Mouse (Mus musculus) heart, embryonic 13.5 days (tissue): ENCODE results near the gene Thap12. TPM values are rescaled to one million over a fixed set of nuclear protein-coding genes. Genes with fewer than 3 reads are reported as not detected.

Experiments used
- ATAC-seq: fragments of 200-750 bp; cut with Nextera tagmentation; 2 replicates; pipeline ENCODE4 v1.8.0; 2017; ENCODE audit warnings: moderate TSS enrichment; ENCODE audit not compliant: insufficient number of reproducible peaks, low FRiP score, low TSS enrichment; ENCODE audit errors: extremely low read depth
- H3K27ac ChIP-seq: fragments of 300-500 bp; sonication (generic); replicated peaks from 2 replicates; pipeline ENCODE4 v1.5.1; 2015; ENCODE audit warnings: moderate library complexity, mild to moderate bottlenecking, inconsistent platforms
- H3K27me3 ChIP-seq: fragments of 300-500 bp; sonication (generic); replicated peaks from 2 replicates; pipeline ENCODE4 v1.6.1; 2015; ENCODE audit warnings: mild to moderate bottlenecking, inconsistent platforms
- H3K36me3 ChIP-seq: fragments of 300-500 bp; sonication (generic); 2 replicates; pipeline ENCODE4 v1.6.1; 2015; ENCODE audit warnings: mild to moderate bottlenecking, inconsistent platforms
- H3K4me1 ChIP-seq: fragments of 300-500 bp; sonication (generic); 2 replicates; pipeline ENCODE4 v1.6.1; 2015; ENCODE audit warnings: inconsistent platforms
- H3K4me2 ChIP-seq: fragments of 300-500 bp; sonication (generic); 2 replicates; pipeline ENCODE4 v1.6.1; 2015; ENCODE audit warnings: inconsistent platforms, mild to moderate bottlenecking, moderate library complexity
- H3K4me3 ChIP-seq: fragments of 300-500 bp; sonication (generic); 2 replicates; pipeline ENCODE4 v1.5.1; 2015; ENCODE audit warnings: moderate library complexity, mild to moderate bottlenecking, inconsistent platforms
- H3K9ac ChIP-seq: fragments of 300-500 bp; sonication (generic); 2 replicates; pipeline ENCODE4 v1.6.1; 2015; ENCODE audit warnings: inconsistent platforms, mild to moderate bottlenecking, moderate library complexity
- H3K9me3 ChIP-seq: fragments of 300-500 bp; sonication (generic); 2 replicates; pipeline ENCODE4 v1.6.1; 2016; ENCODE audit warnings: inconsistent platforms
- WGBS: fragments of 180-500 bp; shearing (Covaris S2); methylation state at CpG from one replicate; pipeline ENCODE4 v1.1.7; 2015; ENCODE audit warnings: mixed read lengths; 5-methylcytosine and 5-hydroxymethylcytosine counted together
- polyA plus RNA-seq: library from polyadenylated mRNA; unstranded; fragments of >200 nt; fragmentation: Nextera tagmentation; extraction: Ambion mirVana; gene quantifications from 2 replicates; pipeline ENCODE4 v1.2.1, GENCODE M21; 2015

The Thap12 gene
- 35.5 and 35.7 TPM in 2 replicates for polyA plus RNA-seq

GRCm38 (mm10) chr7:98702283-98703240 lies at the start of gene Thap12:
Thap12 (plus strand) TSS chr7:98703103.
- Histone ChIP-seq H3K36me3 (no peaks in the 10 kb centered on the region), H3K9me3 (no peaks in the 10 kb centered on the region), H3K9ac (peak within 1 kb of the TSS; percentile 98), H3K4me2 (peak within 1 kb of the TSS; percentile 81), H3K27ac (peak within 1 kb of the TSS; percentile 89), H3K27me3 (no peaks in the 10 kb centered on the region), H3K4me3 (peak within 1 kb of the TSS; percentile 99), H3K4me1 (peaks cover 34% of the 10 kb centered on the region)
- peak; percentile 96 for ATAC-seq
- WGBS, result 2% methylated on average over 60 of the region's 65 CpGs

GRCm38 (mm10) chr7:98655681-98656530 lies 47.0 kb upstream of the Thap12 start:
- ATAC-seq, result peak; percentile 62
- peak overlapping the region; percentile 98 for H3K27ac ChIP-seq
- H3K36me3 ChIP-seq, result peaks cover 45% of the 10 kb centered on the region
- under 1% methylated on average over 74 of the region's 74 CpGs for WGBS
- H3K27me3 ChIP-seq, result no peaks in the 10 kb centered on the region
- H3K4me3 ChIP-seq, result peak overlapping the region; percentile 99
- H3K4me2 ChIP-seq, result peak overlapping the region; percentile 80
- peaks cover 25% of the 10 kb centered on the region for H3K4me1 ChIP-seq
- H3K9me3 ChIP-seq, result no peaks in the 10 kb centered on the region
- H3K9ac ChIP-seq, result peak overlapping the region; percentile 98

- H3K9ac ChIP-seq, result peak within 1 kb of the TSS; percentile 98
- no peaks in the 10 kb centered on the region for H3K9me3 ChIP-seq
- peak within 1 kb of the TSS; percentile 80 for H3K4me2 ChIP-seq
- peaks cover 40% of the 10 kb centered on the region for H3K36me3 ChIP-seq
- H3K4me3 ChIP-seq, result peak within 1 kb of the TSS; percentile 99
- under 1% methylated on average over 42 of the region's 42 CpGs for WGBS
- H3K27ac ChIP-seq, result peak within 1 kb of the TSS; percentile 98
- H3K4me1 ChIP-seq, result peaks cover 25% of the 10 kb centered on the region
- peak; percentile 89 for ATAC-seq
- no peaks in the 10 kb centered on the region for H3K27me3 ChIP-seq
These were observed 46.2 kb upstream of the Thap12 start, which contains the start of gene Emsy for GRCm38 (mm10) chr7:98656531-98657221. Emsy (minus strand) TSS chr7:98656783.

GRCm38 (mm10) chr7:98665166-98665565 lies 37.7 kb upstream of the Thap12 start:
- 52% methylated on average over 5 of the region's 5 CpGs for WGBS
- Histone ChIP-seq H3K4me3 (no peak overlapping the region), H3K27me3 (no peaks in the 10 kb centered on the region), H3K27ac (no peak overlapping the region), H3K4me1 (peaks cover 23% of the 10 kb centered on the region), H3K9me3 (no peaks in the 10 kb centered on the region), H3K4me2 (no peak overlapping the region), H3K36me3 (no peaks in the 10 kb centered on the region; the same call in 1 of the 2 replicates), H3K9ac (no peak overlapping the region)
- ATAC-seq, result no peak

GRCm38 (mm10) chr7:98665726-98666125 lies 37.2 kb upstream of the Thap12 start:
- Histone ChIP-seq H3K36me3 (no peaks in the 10 kb centered on the region), H3K4me2 (no peak overlapping the region), H3K27me3 (no peaks in the 10 kb centered on the region), H3K9me3 (no peaks in the 10 kb centered on the region), H3K27ac (no peak overlapping the region), H3K4me3 (no peak overlapping the region), H3K9ac (no peak overlapping the region), H3K4me1 (peaks cover 23% of the 10 kb centered on the region)
- ATAC-seq, result no peak
- 84% methylated on average over 6 of the region's 6 CpGs for WGBS

GRCm38 (mm10) chr7:98667956-98668746 lies 34.8 kb upstream of the Thap12 start:
- Histone ChIP-seq H3K27me3 (0 out of 2 replicates have a peak, but pooled peaks cover 2% of the 10 kb centered on the region), H3K9me3 (no peaks in the 10 kb centered on the region), H3K27ac (no peak overlapping the region), H3K4me2 (no peak overlapping the region), H3K4me1 (peaks cover 47% of the 10 kb centered on the region), H3K36me3 (no peaks in the 10 kb centered on the region), H3K9ac (no peak overlapping the region), H3K4me3 (no peak overlapping the region)
- ATAC-seq, result no peak
- 57% methylated on average over 6 of the region's 6 CpGs for WGBS

GRCm38 (mm10) chr7:98670831-98671230 lies 32.1 kb upstream of the Thap12 start:
- Histone ChIP-seq H3K9me3 (no peaks in the 10 kb centered on the region), H3K9ac (no peak overlapping the region), H3K4me1 (peaks cover 38% of the 10 kb centered on the region), H3K4me3 (no peak overlapping the region), H3K27ac (no peak overlapping the region), H3K36me3 (no peaks in the 10 kb centered on the region), H3K27me3 (peaks cover 23% of the 10 kb centered on the region), H3K4me2 (no peak overlapping the region)
- WGBS, result 81% methylated on average over 4 of the region's 4 CpGs
- no peak for ATAC-seq

GRCm38 (mm10) chr7:98671416-98671815 lies 31.5 kb upstream of the Thap12 start:
- ATAC-seq, result no peak
- peaks cover 26% of the 10 kb centered on the region for H3K27me3 ChIP-seq
- no peak overlapping the region for H3K4me3 ChIP-seq
- no peaks in the 10 kb centered on the region for H3K36me3 ChIP-seq
- H3K27ac ChIP-seq, result no peak overlapping the region; the same call in 1 of the 2 replicates
- 58% methylated on average over 9 of the region's 9 CpGs for WGBS
- no peak overlapping the region for H3K4me2 ChIP-seq
- H3K9me3 ChIP-seq, result no peaks in the 10 kb centered on the region
- H3K4me1 ChIP-seq, result peaks cover 38% of the 10 kb centered on the region
- peak overlapping the region; percentile 58; the same call in 1 of the 2 replicates for H3K9ac ChIP-seq

- Histone ChIP-seq H3K36me3 (no peaks in the 10 kb centered on the region), H3K9ac (peak overlapping the region; percentile 58), H3K4me3 (0 out of 2 replicates have a peak overlapping the region, but pooled peaks have one; percentile 0), H3K4me2 (peak overlapping the region; percentile 44), H3K27me3 (peaks cover 34% of the 10 kb centered on the region), H3K9me3 (no peaks in the 10 kb centered on the region), H3K4me1 (peaks cover 41% of the 10 kb centered on the region), H3K27ac (peak overlapping the region; percentile 78)
- peak; percentile 68; the same call in 1 of the 2 replicates for ATAC-seq
- 22% methylated on average over 11 of the region's 11 CpGs for WGBS
These were observed 30.5 kb upstream of the Thap12 start for GRCm38 (mm10) chr7:98672241-98672955.
